Mouse (Mus musculus) Patski (cell line): ENCODE results near the gene Cept1. TPM values are rescaled to one million over a fixed set of nuclear protein-coding genes. Genes with fewer than 3 reads are reported as not detected.

Experiments used
- ATAC-seq: fragments of 100-300 bp; one replicate; pipeline ENCODE4 v1.8.0; 2021
- CTCF ChIA-PET: fragments of 350-600 bp; sonication (Branson Sonifier 250); formaldehyde crosslinking; loops from one replicate; lab custom pipeline; 2022; ENCODE audit warnings: inconsistent platforms; lab: Charles Lee
- POLR2A ChIA-PET: fragments of 350-600 bp; sonication (Branson Sonifier 250); formaldehyde crosslinking; loops from one replicate; lab custom pipeline; 2022; ENCODE audit warnings: antibody characterized with exemption, inconsistent platforms; lab: Charles Lee
- DNase-seq: peaks from one replicate; pipeline ENCODE4 v3.0.0-alpha.2; 2011; ENCODE audit warnings: low read depth, low spot score
- H3K27me3 ChIP-seq: fragments of 371-371 bp; one replicate; pipeline ENCODE4 v1.5.1; 2021
- CTCF ChIP-seq: fragments of 100-300 bp; IDR thresholded peaks from one replicate; pipeline ENCODE4 v1.5.1; 2021
- in situ Hi-C: fragments of 300-500 bp; cut with MboI; formaldehyde crosslinking; loops from 3 replicates; pipeline ENCODE4 v1.11.1; 2018; ENCODE audit warnings: low pct_unique_long_range_greater_than_20kb, mixed read lengths
- polyA plus RNA-seq: library from polyadenylated mRNA; unstranded; gene quantifications from one replicate; pipeline ENCODE4 v1.2.3, GENCODE M21; 2021

Gene Cept1
- polyA plus RNA-seq, 1 experiment from 2014 or later, result 59.0 TPM

DNA sequence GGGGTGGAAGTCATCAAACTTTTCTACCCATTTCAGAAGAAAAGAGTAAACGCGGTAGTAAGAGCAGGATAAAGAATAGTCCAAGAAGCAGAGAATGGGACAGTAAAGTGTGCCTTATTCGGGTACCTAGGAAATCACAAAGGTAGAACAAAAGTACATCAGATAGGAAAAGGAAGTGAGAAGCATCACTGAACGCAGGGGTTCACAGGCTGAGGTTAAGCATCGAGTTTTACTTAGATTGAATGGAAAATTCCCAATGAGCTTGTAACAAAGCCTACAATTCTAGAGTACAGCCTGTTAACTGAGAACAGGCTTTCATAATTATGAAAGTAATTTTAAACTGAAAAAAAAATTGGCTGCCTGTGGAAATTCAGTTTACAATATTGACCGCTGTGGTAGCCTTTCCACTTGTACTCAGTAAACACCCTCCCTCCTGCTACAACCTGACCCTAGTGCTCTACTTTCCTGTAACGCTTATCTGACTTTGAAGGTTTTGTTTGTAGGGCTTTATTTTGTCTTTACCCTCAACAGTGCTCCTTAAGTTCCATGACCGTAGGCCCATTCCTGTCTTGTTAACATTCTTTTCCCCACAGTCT lies 2.8 kb downstream of the Cept1 start:
- no peak for TF ChIP-seq CTCF
- ATAC-seq (no peak), DNase-seq (no peak)
- CTCF ChIA-PET, result no interaction called here
- no peaks in the 10 kb centered on the region for H3K27me3 ChIP-seq
- in situ Hi-C loops, result no loop called here
- POLR2A ChIA-PET, result no interaction called here

DNA sequence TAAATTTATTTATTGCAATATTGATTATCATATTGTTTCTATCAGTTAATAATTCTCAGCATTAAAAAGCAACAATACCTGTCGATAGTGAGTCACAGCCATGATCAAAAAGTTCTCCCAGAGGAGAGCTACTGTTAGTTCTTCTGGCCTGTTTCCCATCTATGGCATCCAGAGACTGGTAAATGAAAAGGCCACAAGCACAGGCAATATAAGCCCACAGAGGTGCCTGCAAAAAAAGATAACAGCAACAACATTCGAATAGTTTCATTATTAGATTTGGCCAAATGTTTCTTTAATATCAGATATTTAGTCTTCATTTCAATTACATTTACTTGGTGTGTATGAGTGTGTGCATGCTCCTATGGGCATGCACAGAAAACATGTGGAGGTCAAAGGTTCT lies 14.3 kb downstream of the Cept1 start:
- CTCF ChIA-PET, result interaction anchor here (1.4 kb wide), 1 partner anchor 9 kb away, joined by 3 read pairs; no protein-coding TSS in a partner anchor
- no peak for ATAC-seq
- DNase-seq, result no peak
- no peak for TF ChIP-seq CTCF
- in situ Hi-C loops, result no loop called here
- H3K27me3 ChIP-seq, result no peaks in the 10 kb centered on the region
- POLR2A ChIA-PET, result interaction anchor here (0.5 kb wide), 1 partner anchor 527 kb away, joined by 3 read pairs; no protein-coding TSS in a partner anchor

- no peaks in the 10 kb centered on the region for H3K27me3 ChIP-seq
- ATAC-seq, result no peak
- TF ChIP-seq CTCF, result no peak
- no peak for DNase-seq
- ChIA-PET POLR2A (no interaction called here), CTCF (interaction anchor here (0.7 to 1.3 kb wide), 3 partner anchors 11 to 16 kb away, joined by 3 to 6 read pairs (median 3); no protein-coding TSS in a partner anchor)
- in situ Hi-C loops, result no loop called here
Measured at GRCm38 (mm10) chr3:106528032-106528431, 19.6 kb downstream of the Cept1 start.

GRCm38 (mm10) chr3:106526411-106526810 lies 21.2 kb downstream of the Cept1 start:
- no peaks in the 10 kb centered on the region for H3K27me3 ChIP-seq
- CTCF ChIA-PET, result interaction anchor here (1.5 to 1.8 kb wide), 2 partner anchors 10 to 11 kb away, joined by 3 to 7 read pairs; no protein-coding TSS in a partner anchor
- TF ChIP-seq CTCF, result no peak
- POLR2A ChIA-PET, result no interaction called here
- ATAC-seq (no peak), DNase-seq (no peak)
- in situ Hi-C loops, result no loop called here

- DNase-seq (no peak), ATAC-seq (no peak)
- in situ Hi-C loops, result no loop called here
- no peaks in the 10 kb centered on the region for H3K27me3 ChIP-seq
- POLR2A ChIA-PET, result no interaction called here
- CTCF ChIA-PET, result no interaction called here
- no peak for TF ChIP-seq CTCF
Measured at GRCm38 (mm10) chr3:106522730-106523129, 24.9 kb downstream of the Cept1 start.

DNA sequence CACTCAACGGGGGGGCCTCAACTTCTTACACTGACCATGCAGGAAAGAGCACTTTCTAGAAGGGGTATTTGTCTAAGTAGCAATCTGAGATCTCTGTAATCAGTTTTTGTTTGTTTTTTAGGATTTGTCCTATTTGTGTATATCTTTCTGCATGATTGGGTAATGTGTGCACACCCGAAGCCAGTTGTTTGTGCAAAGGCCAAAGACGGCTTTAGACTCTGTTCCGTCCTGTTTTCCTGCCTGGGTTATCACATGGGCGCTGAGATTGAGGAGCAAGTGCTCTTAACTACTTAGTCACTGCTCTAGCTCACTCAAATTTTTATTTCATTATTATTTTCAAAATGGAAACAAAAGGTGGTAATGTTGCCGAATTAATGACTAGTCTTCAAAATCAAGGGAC lies 32.6 kb downstream of the Cept1 start:
- in situ Hi-C loops, result no loop called here
- DNase-seq, result no peak
- ChIA-PET CTCF (interaction anchor here (1.1 to 1.4 kb wide), 2 partner anchors 13 to 14 kb away, joined by 3 to 6 read pairs; no protein-coding TSS in a partner anchor), POLR2A (no interaction called here)
- H3K27me3 ChIP-seq, result no peaks in the 10 kb centered on the region
- ATAC-seq, result no peak
- no peak for TF ChIP-seq CTCF

DNA sequence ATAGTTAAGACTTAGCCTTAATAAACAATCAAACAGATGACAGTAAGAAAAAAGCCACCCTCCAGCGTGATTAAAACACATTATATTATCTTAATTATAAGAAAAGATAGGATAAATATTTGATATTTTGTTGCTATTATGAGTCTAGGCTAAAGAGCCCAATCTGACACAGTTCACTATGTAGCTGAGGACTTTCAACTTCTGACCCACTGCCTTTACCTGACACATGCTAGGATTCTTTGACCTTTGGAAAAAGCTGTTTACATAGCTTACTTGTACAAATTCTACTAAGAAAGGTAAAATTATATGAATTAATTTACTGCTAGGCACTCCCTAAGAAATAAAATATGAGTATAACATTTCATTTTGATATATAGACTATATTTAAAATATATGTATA lies 36.9 kb downstream of the Cept1 start:
- no peaks in the 10 kb centered on the region for H3K27me3 ChIP-seq
- ChIA-PET POLR2A (no interaction called here), CTCF (interaction anchor here (2.6 kb wide), 1 partner anchor 9 kb away, joined by 8 read pairs; no protein-coding TSS in a partner anchor)
- DNase-seq, result no peak
- no peak for TF ChIP-seq CTCF
- in situ Hi-C loops, result no loop called here
- no peak for ATAC-seq

GRCm38 (mm10) chr3:106502892-106503291 lies 44.7 kb downstream of the Cept1 start:
- no peak for DNase-seq
- in situ Hi-C loops, result no loop called here
- POLR2A ChIA-PET, result no interaction called here
- H3K27me3 ChIP-seq, result no peaks in the 10 kb centered on the region
- TF ChIP-seq CTCF, result no peak
- ATAC-seq, result no peak
- CTCF ChIA-PET, result interaction anchor here (0.8 to 1.4 kb wide), 3 partner anchors 9 to 14 kb away, joined by 3 to 5 read pairs (median 3); no protein-coding TSS in a partner anchor

- in situ Hi-C loops, result no loop called here
Measured at GRCm38 (mm10) chr3:106500510-106500909, 47.1 kb downstream of the Cept1 start.

DNA sequence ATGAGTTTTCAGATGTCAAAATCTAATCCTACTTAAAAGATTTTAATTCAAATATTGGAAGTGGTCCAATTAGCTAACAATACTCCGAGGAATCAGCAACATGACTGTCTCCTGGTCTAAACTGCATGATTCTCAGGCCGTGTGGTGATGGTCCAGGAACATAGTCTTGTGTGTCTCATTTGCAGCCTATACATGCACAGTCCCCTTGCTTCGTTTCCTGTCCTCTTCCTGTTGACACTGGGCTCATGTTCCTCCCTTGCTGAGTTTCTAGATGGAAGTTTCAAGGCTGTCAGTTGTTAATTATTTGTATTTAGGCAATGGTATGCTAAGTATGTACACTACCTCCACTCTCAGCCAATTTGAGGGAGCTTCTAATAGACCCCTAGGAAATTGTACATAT lies 50.6 kb downstream of the Cept1 start:
- ChIA-PET CTCF (interaction anchor here (1.1 to 1.7 kb wide), 3 partner anchors 8 to 45 kb away, joined by 3 to 5 read pairs (median 3); no protein-coding TSS in a partner anchor), POLR2A (no interaction called here)
- in situ Hi-C loops, result no loop called here
- no peaks in the 10 kb centered on the region for H3K27me3 ChIP-seq
- no peak for TF ChIP-seq CTCF
- DNase-seq (no peak), ATAC-seq (no peak)

More at GRCm38 (mm10) chr3:106500510-106500909, 47.1 kb downstream of the Cept1 start:
- no peak for ATAC-seq
- no peak for DNase-seq
- ChIA-PET CTCF (interaction anchor here (0.6 to 2.1 kb wide), 6 partner anchors 9 to 34 kb away, joined by 3 to 8 read pairs (median 3); no protein-coding TSS in a partner anchor), POLR2A (no interaction called here)
- no peaks in the 10 kb centered on the region for H3K27me3 ChIP-seq
- TF ChIP-seq CTCF, result no peak
